Mouse (Mus musculus): ENCODE measurements around the gene Prph.

DNA sequence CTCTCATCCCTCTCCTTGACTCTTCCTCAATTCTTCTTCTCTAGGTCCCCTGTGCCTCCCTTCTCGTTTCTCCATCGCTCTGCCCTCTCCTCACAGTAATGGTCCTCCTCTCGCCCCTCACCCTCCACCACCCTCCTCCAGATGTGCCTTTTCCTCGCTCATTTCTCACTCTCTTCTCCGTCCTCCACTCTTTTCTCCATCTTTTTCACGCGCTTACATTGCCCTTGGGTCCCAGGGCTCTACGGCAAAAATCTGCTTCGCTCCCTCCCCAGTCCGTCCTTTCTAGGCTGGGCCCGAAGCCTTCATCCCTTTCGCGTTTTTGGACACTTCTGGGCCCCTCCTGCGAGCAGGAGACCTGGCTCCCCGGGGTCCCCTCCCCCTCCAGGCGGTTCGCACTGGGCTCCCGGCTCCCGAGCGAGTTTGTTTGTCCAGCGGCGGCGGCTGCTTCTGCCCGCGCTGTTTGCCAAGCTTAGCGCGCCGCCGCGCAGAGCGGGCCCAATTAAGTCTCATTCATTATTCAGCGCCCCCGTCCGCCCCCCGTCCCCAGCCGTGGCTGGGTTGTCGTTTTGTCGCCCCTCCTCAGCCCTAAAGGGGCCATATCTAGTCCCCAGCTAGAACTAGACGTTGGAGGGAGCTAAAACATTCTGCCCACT is 43.0 kb downstream of the Prph start:
- TF ChIP-seq CTCF (IDR thresholded peaks at IDR 0.05; ENCODE audit: borderline replicate concordance, insufficient read depth, low read depth, low read length) (no peak), POLR2A (IDR thresholded peaks at IDR 0.05; ENCODE audit: borderline replicate concordance, insufficient read depth, low read length) (no peak)

Data from cerebellum, adult 2 months (tissue).